Mouse (Mus musculus) spleen, postnatal 4 days (tissue): Measurements from ENCODE around the gene Ranbp6.

Source experiments
- DNase-seq, 2 experiments: peaks; one replicate each; pipeline ENCODE4 v3.0.0; 2022; ENCODE audit warnings: low spot score in 2 of 2

The Ranbp6 gene

GRCm38 (mm10) chr19:29805917-29806785 is 6.6 kb downstream of the Ranbp6 start, which contains the start of gene 9930021J03Rik:
9930021J03Rik (minus strand) TSS chr19:29805989.
- peak; percentile 99 for DNase-seq

GRCm38 (mm10) chr19:29805101-29805916 is 7.5 kb downstream of the Ranbp6 start:
- peak; percentile 78 to 86 for DNase-seq

GRCm38 (mm10) chr19:29803946-29804345 is 8.8 kb downstream of the Ranbp6 start:
- DNase-seq: no peak

GRCm38 (mm10) chr19:29797371-29797770 is 15.4 kb downstream of the Ranbp6 start:
- no peak for DNase-seq

GRCm38 (mm10) chr19:29787997-29788396 is 24.8 kb downstream of the Ranbp6 start:
- DNase-seq: no peak

GRCm38 (mm10) chr19:29782914-29783313 is 29.9 kb downstream of the Ranbp6 start:
- no peak for DNase-seq
